9 mouse cellular contexts compared by ENCODE assay signal in the genomic region with DNA sequence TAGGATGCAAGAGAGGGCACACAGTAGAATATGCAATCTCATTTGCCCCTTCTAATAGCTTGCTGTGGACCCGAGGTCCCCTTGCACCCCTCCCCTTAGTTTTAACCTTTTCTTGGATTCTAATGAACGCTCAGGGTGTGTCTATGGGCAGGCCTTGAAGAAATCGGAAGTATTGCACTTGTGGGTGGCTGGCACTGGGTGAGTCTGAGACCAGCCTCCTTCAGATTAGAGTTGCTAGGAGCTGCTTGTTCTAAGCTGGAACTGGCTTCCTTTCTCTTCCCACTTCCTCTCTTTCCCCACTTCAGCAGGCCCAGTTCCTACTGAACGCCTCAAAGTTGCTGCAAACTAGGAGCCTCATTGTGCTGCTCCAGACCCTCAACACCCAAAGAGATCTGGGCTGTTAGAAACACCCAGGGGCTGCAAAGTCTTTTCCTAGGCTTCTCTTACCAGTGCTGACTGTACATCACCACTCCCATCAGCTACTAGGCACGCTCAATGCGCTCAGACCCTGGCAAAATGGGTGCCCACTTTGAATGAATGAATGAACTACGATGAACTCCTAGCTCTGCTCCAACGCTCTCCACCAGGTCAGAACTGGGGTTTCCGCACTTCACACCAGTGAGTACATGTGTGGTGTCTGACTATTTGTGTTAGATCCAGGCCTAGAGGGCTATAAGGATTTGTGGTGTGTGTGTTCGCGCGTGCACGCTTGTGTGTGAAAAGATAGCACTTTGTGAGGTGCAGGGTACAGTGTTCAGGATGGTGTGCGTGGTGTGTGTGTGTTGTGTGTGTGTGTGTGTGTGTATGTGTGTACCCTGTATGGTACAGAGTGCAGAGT. TPM values are rescaled to one million over a fixed set of nuclear protein-coding genes. Genes with fewer than 3 reads are reported as not detected.
DNase-seq lines count a peak whose midpoint lies in the region; ATAC-seq lines count a peak whose summit lies in the region.
"Had no signal": no experiment of that assay in that cellular context is flagged by ENCODE, and none has a peak within 500 bp of the region (broad histone marks: within the 10 kb centered on the region; RNA-seq: fewer than 3 reads in every experiment).

No protein-coding gene starts in this region.

- peak overlapping the region; percentile 74 for H3K9ac ChIP-seq in hindbrain, embryonic 16.5 days (ENCODE audit: low read depth, low read length)
- H3K9ac ChIP-seq in midbrain, embryonic 11.5 days (ENCODE audit: low read length), result peak overlapping the region; percentile 88

- peak; percentile 87 for DNase-seq in heart, adult 11 months
- DNase-seq in heart, adult 9 months (ENCODE audit: low spot score in 2 of 2), result no peak
- DNase-seq in midbrain, embryonic 11.5 days (ENCODE audit: low spot score, missing footprints), result peak; percentile 86
- no peak for DNase-seq in urinary bladder, postnatal 25 days (ENCODE audit: low spot score)
- no peak for DNase-seq in cerebellum, postnatal 14 days
- DNase-seq in cerebellum, postnatal 36 days, result no peak

- no peak overlapping the region for H3K27ac ChIP-seq in brown adipose tissue, adult 24 weeks (replicated peaks; ENCODE audit: low read depth, low read length)
- H3K27ac ChIP-seq in hindbrain, embryonic 16.5 days (ENCODE audit: low read depth, low read length), result no peak overlapping the region
- H3K27ac ChIP-seq in midbrain, embryonic 11.5 days (ENCODE audit: low read depth, low read length), result no peak overlapping the region

- no peaks in the 10 kb centered on the region for H3K9me3 ChIP-seq in hindbrain, embryonic 16.5 days (ENCODE audit: control insufficient read depth, low read length)
- no peaks in the 10 kb centered on the region for H3K9me3 ChIP-seq in midbrain, embryonic 11.5 days (ENCODE audit: control insufficient read depth, low read length)

- WGBS in hindbrain, embryonic 16.5 days, result 90% methylated on average over 14 of the region's 14 CpGs
- 89% methylated on average over 14 of the region's 14 CpGs for WGBS in midbrain, embryonic 11.5 days

- peaks cover 8% of the 10 kb centered on the region for H3K27me3 ChIP-seq in hindbrain, embryonic 16.5 days (replicated peaks; ENCODE audit: control insufficient read depth, insufficient read depth, low read length)
- H3K27me3 ChIP-seq in midbrain, embryonic 11.5 days (ENCODE audit: control insufficient read depth, insufficient read depth, low read length), result peaks cover 12% of the 10 kb centered on the region

- H3K4me3 ChIP-seq in brown adipose tissue, adult 24 weeks (ENCODE audit: insufficient read depth, low read depth, low read length), result peak overlapping the region; percentile 62
- peak overlapping the region; percentile 76 for H3K4me3 ChIP-seq in hindbrain, embryonic 16.5 days (ENCODE audit: low read length)
- H3K4me3 ChIP-seq in midbrain, embryonic 11.5 days (ENCODE audit: low read depth, low read length), result peak overlapping the region; percentile 61; the same call in 1 of the 2 replicates

- no peak for ATAC-seq in hindbrain, embryonic 16.5 days
- ATAC-seq in midbrain, embryonic 11.5 days (ENCODE audit: low FRiP score), result no peak

- no peaks in the 10 kb centered on the region for H3K36me3 ChIP-seq in hindbrain, embryonic 16.5 days (ENCODE audit: control insufficient read depth, insufficient read depth, low read length)
- no peaks in the 10 kb centered on the region for H3K36me3 ChIP-seq in midbrain, embryonic 11.5 days (ENCODE audit: control insufficient read depth, insufficient read depth, low read length)

- H3K4me2 ChIP-seq in hindbrain, embryonic 16.5 days (ENCODE audit: low read length), result peak overlapping the region; percentile 100
- H3K4me2 ChIP-seq in midbrain, embryonic 11.5 days, result peak overlapping the region; percentile 76; the same call in 1 of the 2 replicates

- peaks cover 14% of the 10 kb centered on the region for H3K4me1 ChIP-seq in brown adipose tissue, adult 24 weeks (ENCODE audit: control insufficient read depth, insufficient read depth, insufficient read length, low read length)
- peaks cover 10% of the 10 kb centered on the region for H3K4me1 ChIP-seq in hindbrain, embryonic 16.5 days (ENCODE audit: control insufficient read depth, insufficient read depth, low read depth, low read length)
- H3K4me1 ChIP-seq in midbrain, embryonic 11.5 days (ENCODE audit: control insufficient read depth, insufficient read depth, low read length), result peaks cover 7% of the 10 kb centered on the region

RNA-seq across cellular contexts. Expression of a gene that starts 0.8 kb away (rescaled TPM):
- polyA plus RNA-seq in brown adipose tissue, adult 24 weeks (2012; ENCODE audit: insufficient read depth, insufficient read length, missing spikeins), result 14.7 and 18.6 TPM in 2 replicates
- polyA plus RNA-seq in hindbrain, embryonic 16.5 days (2015; fragmentation: Nextera tagmentation; extraction: Ambion mirVana), result 8.8 and 8.9 TPM in 2 replicates
- polyA plus RNA-seq in midbrain, embryonic 11.5 days (2014; fragmentation: Nextera tagmentation; extraction: Ambion mirVana), result 17.6 and 18.3 TPM in 2 replicates
- polyA plus RNA-seq: erythroblast, embryonic 14.5 days had no signal

Comparison
In these comparisons a context has a peak if more than half of its experiments do, and no peak if none do; other contexts are left out.
1. DNase-seq: peak in heart, adult 11 months (single experiment) and midbrain, embryonic 11.5 days (single experiment); none in heart, adult 9 months (0 of 2), urinary bladder, postnatal 25 days (single experiment), cerebellum, postnatal 14 days (0 of 2) and cerebellum, postnatal 36 days (0 of 2).
2. Peak in every context shown above with its lines, with median percentiles within 50 percentile points of each other: H3K4me3 ChIP-seq.